Mouse (Mus musculus): ENCODE data around the gene Zfp931.
"Not testable (repeated sequence)": the region's sequence is repeated elsewhere in the genome, so short reads cannot be mapped to it uniquely, and the experiment has no call there.

Gene Zfp931

GRCm38 (mm10) chr2:178019486-178019885 lies 58.8 kb downstream of the Zfp931 start:
- in situ Hi-C loops (cut with MboI; ENCODE audit: low sequenced_read_pairs): not testable (repeated sequence)
